Mouse (Mus musculus): ENCODE measurements at regions not wholly inside any gene's neighbourhood (a gene's known extent, or its start where the extent isn't known, plus 50 kb on each side); places are given as distances from the start of the nearest gene placed in this dataset.
"Not testable (repeated sequence)": the region's sequence is repeated elsewhere in the genome, so short reads cannot be mapped to it uniquely, and the experiment has no call there.

- intact Hi-C loops (cut with DNase I): no loop called here
- DNase-seq (ENCODE audit: extremely low spot score in 1 of 2, low spot score in 2 of 2): no peak
Observed at GRCm38 (mm10) chr8:96174996-96175395, 286.6 kb upstream of the Got2 start.

- no peak for DNase-seq (ENCODE audit: extremely low spot score in 1 of 2, low spot score in 2 of 2)
- intact Hi-C loops (cut with DNase I): no loop called here
Observed at GRCm38 (mm10) chr8:96164933-96165332, 276.6 kb upstream of the Got2 start.

- intact Hi-C loops (cut with DNase I): no loop called here
- no peak for DNase-seq (ENCODE audit: extremely low spot score in 1 of 2, low spot score in 2 of 2)
Observed at GRCm38 (mm10) chr8:96159899-96160298, 271.6 kb upstream of the Got2 start.

GRCm38 (mm10) chr8:96152496-96153250, 264.3 kb upstream of the Got2 start:
- DNase-seq (ENCODE audit: extremely low spot score in 1 of 2, low spot score in 2 of 2): peak; percentile 48 to 49
- intact Hi-C loops (cut with DNase I): loop anchor here (5.0 kb wide), 1 partner anchor 165 kb away; no protein-coding TSS in a partner anchor

- peak; percentile 28 to 48 for DNase-seq (ENCODE audit: extremely low spot score in 1 of 2, low spot score in 2 of 2)
- intact Hi-C loops (cut with DNase I): loop anchor here (5.0 kb wide), 1 partner anchor 165 kb away; no protein-coding TSS in a partner anchor
Observed at GRCm38 (mm10) chr8:96152056-96152455, 263.7 kb upstream of the Got2 start.

GRCm38 (mm10) chr8:96151065-96151472, 262.7 kb upstream of the Got2 start:
- DNase-seq (ENCODE audit: extremely low spot score in 1 of 2, low spot score in 2 of 2): peak; percentile 36 to 51
- intact Hi-C loops (cut with DNase I): loop anchor here (5.0 kb wide), 1 partner anchor 164 kb away; no protein-coding TSS in a partner anchor

- DNase-seq (ENCODE audit: extremely low spot score in 1 of 2, low spot score in 2 of 2): no peak
- intact Hi-C loops (cut with DNase I): no loop called here
Observed at GRCm38 (mm10) chr8:96132183-96132582, 243.8 kb upstream of the Got2 start.

- DNase-seq (ENCODE audit: extremely low spot score in 1 of 2, low spot score in 2 of 2): no peak
- intact Hi-C loops (cut with DNase I): no loop called here
Observed at GRCm38 (mm10) chr8:96128329-96128728, 240.0 kb upstream of the Got2 start.

- DNase-seq (ENCODE audit: extremely low spot score in 1 of 2, low spot score in 2 of 2): no peak
- intact Hi-C loops (cut with DNase I): no loop called here
Observed at GRCm38 (mm10) chr8:96100817-96101216, 212.5 kb upstream of the Got2 start.

GRCm38 (mm10) chr8:96092931-96093330, 204.6 kb upstream of the Got2 start:
- intact Hi-C loops (cut with DNase I): no loop called here
- no peak for DNase-seq (ENCODE audit: extremely low spot score in 1 of 2, low spot score in 2 of 2)

GRCm38 (mm10) chr8:96090231-96090630, 201.9 kb upstream of the Got2 start:
- intact Hi-C loops (cut with DNase I): no loop called here
- DNase-seq (ENCODE audit: extremely low spot score in 1 of 2, low spot score in 2 of 2): no peak

GRCm38 (mm10) chr8:96068306-96068705, 180.0 kb upstream of the Got2 start:
- intact Hi-C loops (cut with DNase I): no loop called here
- no peak for DNase-seq (ENCODE audit: extremely low spot score in 1 of 2, low spot score in 2 of 2)

- DNase-seq (ENCODE audit: extremely low spot score in 1 of 2, low spot score in 2 of 2): no peak
- intact Hi-C loops (cut with DNase I): no loop called here
Observed at GRCm38 (mm10) chr8:96047686-96048085, 159.3 kb upstream of the Got2 start.

- intact Hi-C loops (cut with DNase I): no loop called here
- no peak for DNase-seq (ENCODE audit: extremely low spot score in 1 of 2, low spot score in 2 of 2)
Observed at GRCm38 (mm10) chr8:96042335-96042734, 154.0 kb upstream of the Got2 start.

- DNase-seq (ENCODE audit: extremely low spot score in 1 of 2, low spot score in 2 of 2): no peak
- intact Hi-C loops (cut with DNase I): no loop called here
Observed at GRCm38 (mm10) chr8:96040216-96040615, 151.9 kb upstream of the Got2 start.

- DNase-seq (ENCODE audit: extremely low spot score in 1 of 2, low spot score in 2 of 2); intact Hi-C loops (cut with DNase I): not testable (repeated sequence)
Observed at GRCm38 (mm10) chr8:96018742-96019141, 130.4 kb upstream of the Got2 start.

- no peak for DNase-seq (ENCODE audit: extremely low spot score in 1 of 2, low spot score in 2 of 2)
- intact Hi-C loops (cut with DNase I): no loop called here
Observed at GRCm38 (mm10) chr8:96012002-96012401, 123.7 kb upstream of the Got2 start.

GRCm38 (mm10) chr8:95991826-95992463, 103.6 kb upstream of the Got2 start:
- intact Hi-C loops (cut with DNase I): no loop called here
- DNase-seq (ENCODE audit: extremely low spot score in 1 of 2, low spot score in 2 of 2): no peak

GRCm38 (mm10) chr8:95988616-95989380, 100.5 kb upstream of the Got2 start:
- no peak for DNase-seq (ENCODE audit: extremely low spot score in 1 of 2, low spot score in 2 of 2)
- intact Hi-C loops (cut with DNase I): loop anchor here (5.0 kb wide), 1 partner anchor 164 kb away; no protein-coding TSS in a partner anchor
